Mouse (Mus musculus) ovary, adult 18-20 months (tissue): Measurements from ENCODE around the gene Gmcl1.

Experiments used
- DNase-seq: peaks from one replicate; pipeline ENCODE4 v3.0.0; 2022; ENCODE audit warnings: low spot score, mixed read lengths

Gene Gmcl1

DNA sequence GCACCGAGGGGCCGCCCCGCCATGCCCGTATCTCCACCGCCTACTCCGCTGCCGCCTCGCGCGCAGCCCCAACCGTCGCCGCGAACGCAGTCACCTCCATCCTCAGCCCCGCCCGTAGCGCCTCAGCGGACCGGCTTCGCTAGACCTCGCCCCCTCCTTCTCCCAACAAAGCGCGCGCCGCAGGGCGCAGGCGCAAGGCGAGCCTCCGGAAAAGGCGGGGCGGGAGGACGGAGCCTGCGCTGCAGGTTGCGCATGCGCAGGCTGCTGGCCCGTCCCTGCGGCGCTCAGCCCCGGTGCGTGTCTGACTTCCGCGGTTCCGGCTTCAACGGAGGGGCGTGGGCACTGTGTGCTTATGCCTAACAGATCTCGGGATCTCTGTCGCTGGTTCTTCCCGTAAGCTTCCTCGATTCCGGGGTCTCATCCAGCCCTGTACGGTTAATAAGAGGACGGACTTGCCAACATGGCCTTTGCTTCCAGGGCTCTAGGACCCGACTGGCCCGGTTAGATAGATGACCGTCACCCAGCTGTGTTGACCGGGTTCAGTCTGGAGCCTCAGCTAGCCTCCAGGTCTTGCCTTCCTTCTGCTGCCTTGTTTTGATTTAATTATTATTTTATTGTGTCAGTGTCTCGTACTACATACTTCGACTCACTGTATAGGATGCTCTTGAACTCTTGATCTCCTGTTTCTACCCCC lies at the start of gene Gmcl1:
Gene Gmcl1, minus strand, starts transcription at position 201 of the 694 bp plus-strand sequence.
- peak; percentile 92 for DNase-seq

DNA sequence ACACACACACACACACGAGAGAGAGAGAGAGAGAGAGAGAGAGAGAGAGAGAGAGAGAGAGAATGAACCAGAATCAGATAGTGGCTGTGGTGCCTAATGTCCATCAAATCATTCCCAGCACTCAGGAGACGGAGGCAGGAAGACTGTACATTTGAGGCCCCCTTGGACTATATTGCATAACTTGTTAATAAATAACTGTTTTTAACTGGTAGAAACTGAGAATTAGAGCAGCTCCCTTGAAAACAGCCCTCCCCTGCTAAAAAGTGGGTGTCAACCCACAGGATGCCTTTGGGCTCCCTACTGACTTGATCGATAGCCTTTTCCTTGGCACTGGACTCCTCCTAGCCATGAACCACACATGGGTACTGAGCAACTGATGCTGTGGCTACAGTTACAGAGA lies 49.2 kb upstream of the Gmcl1 start:
- DNase-seq, result no peak

DNA sequence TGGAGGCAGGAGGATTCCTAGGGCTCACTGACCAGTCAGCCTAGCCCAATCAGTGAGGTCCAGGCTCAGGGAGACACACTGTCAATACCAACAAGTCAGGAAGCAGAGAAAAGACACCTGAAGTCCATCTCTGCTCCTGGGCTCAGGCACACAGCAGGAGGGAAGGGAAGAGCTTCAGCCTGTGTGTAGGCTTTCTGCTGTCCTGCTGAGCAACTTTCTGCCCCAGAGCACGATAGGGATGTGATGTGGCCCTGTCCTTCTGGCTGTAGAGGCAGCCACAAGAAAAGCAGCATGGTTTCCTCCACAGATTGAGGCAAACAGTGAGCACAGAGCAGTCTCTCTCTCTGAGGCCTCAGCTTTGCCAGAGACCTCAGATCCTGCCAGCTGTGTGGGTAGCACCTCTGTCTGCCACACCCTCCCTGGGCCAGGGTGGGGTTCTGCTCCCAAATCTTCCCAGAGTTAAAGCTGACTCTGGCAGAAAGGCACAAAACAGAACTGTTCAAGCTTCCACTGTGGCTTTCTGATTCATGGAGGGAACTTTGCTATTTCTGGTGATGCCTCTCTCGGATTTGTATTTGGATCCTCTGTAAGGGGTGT lies 48.3 kb upstream of the Gmcl1 start:
- DNase-seq, result no peak

DNA sequence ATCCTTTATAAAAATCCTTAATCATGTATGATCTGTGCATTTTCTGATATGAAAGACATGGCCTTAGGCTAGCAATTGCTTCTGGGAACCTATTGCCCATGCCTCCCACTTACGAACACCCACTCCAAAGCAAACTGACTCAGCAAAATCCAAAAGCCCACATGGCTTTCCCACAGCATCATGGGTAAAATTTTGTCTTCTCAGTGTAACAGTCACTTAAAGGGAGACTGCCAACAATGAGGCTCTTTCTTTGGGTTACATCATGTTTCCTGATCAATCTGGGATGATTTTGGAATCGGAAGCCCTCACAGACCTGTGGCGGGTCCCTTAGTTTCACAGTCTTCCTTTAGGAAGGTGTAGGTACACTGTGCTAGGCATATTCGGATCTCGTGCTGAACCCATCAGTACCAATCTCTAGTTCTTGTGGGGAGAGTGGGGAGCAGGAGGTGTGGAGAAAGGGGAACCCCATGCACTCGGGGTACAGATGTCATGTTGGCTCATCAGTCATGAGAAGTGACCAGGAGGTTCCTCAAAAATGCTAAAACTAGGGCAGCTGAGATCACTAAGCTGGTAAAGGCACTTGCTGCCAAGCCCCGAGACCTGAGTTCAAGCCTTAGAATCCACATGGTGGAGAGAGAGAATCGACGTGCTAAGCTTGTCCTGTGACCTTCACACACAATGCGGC lies 45.9 kb upstream of the Gmcl1 start:
- no peak for DNase-seq

DNA sequence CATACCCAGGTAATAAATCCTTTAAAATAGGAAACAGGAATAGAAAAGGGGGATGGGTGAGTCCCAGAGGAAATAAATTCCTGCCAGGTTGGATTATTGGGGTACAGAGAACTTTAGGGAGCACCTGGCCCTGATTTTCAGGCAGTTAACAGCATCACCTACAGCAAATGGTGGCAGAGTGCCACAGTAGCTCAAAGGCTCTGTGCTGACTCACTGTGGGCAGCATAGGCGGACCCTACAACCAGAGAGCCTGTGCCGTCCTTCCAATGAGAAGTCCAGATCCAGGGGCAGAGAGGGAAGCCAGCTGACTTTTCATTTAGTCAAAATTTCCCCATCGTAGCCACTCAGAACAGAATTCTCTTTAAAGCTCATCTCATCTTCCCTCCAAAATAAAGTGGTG lies 44.0 kb upstream of the Gmcl1 start:
- DNase-seq, result no peak

DNA sequence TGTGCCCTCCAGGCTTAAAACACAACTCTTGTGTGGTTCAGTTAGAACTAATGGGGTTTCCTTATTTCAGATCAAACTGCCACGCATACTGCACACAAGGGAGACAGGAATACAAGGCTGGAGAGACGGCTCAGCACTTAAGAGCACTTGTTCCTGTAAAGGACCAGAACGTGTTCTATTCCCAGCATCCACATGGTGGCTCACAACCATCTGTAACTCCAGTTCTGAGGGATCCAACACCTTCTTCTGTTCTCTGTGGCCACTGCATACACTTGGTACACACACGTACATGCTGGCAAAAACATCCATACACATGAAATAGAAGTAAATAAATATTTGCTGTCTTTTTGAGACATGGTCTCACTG lies 43.5 kb upstream of the Gmcl1 start:
- no peak for DNase-seq

DNA sequence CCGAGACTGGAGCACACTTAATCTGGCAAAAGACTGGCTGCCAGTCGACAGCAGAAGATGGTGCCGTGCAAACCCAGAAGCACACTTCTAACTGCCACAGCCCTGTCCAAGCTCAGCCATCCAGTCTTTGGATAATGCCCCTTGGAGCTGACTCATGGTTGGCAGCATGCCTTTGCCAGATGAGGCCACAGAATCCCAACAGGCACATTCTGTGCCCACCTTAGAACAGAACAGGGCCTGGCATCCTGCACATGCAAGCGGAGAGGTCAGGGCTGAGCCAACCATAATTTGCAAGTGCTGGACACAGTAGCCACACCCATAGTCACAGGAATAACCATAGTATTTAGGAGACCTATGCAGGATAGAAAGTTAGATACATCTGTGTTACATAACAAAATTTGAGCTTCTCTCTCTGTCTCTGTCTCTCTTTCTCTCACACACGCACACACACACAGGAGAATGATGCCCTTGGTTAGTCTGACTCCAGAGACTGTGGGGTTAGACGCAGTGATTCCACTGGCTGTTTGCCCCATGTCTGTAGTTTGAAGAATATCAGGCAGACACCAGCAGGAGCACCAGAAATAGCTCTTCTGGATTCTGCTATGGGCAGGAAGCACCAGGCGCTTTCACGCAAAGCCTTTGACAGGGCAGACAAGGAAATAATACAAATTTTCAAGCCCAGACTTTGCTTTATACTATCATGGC lies 43.0 kb upstream of the Gmcl1 start:
- DNase-seq, result no peak

DNA sequence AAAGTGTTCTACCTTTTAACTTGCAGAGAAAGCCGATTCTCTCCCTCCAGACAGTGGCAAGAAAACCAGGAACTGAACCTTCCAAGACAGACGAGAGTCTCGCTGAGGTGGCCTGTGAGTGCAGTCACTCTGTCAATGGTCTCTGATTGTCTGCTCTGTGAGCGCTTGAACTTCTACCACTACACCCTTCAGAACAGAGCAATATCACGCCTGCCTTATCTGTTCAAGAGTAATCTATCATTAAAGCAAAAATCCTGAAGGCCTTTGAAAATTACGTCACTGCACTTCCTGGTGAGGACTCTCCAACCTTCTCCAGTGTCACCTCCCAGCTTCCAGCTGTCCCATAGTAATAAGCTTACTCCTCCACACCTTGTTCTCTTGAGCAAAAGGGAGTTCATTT lies 41.8 kb upstream of the Gmcl1 start:
- DNase-seq, result no peak

DNA sequence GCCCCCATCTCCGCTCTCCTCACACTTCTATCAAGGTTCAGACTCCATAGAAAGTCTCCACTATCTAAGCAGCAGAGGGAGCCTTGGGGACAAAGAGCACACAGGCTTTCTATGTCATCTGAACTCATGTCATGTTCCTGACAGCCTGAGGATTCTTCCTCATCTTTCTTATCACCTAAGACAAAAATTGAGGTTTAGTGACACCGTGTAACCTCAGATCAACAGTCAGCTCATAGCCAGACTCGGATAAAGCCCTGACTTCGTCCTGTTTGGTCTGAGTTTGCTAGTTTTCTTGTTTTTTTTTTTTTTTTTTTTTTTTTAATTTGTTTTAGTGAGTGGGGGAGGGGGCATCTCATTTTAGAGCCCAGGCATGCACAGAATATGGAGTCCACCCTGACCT lies 40.6 kb upstream of the Gmcl1 start:
- DNase-seq, result no peak

DNA sequence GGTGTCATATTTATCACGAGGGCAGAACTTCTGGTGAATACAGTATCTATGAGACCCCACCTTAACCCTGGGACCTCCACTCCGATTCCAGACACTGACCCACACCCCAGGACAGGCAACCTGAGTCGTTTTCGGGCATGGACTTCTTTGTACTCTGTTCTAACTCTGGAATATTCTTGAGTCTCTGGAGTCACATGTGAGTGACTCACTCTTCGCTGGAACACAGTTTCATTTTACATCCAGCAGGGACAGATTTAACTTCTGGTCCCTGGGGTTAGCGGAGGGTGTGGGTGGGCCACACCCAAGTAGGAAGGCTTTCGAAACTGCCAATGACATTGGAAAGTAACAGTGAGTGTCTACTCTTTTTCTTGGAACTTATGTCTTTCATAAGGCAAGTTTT lies 39.4 kb upstream of the Gmcl1 start:
- no peak for DNase-seq

DNA sequence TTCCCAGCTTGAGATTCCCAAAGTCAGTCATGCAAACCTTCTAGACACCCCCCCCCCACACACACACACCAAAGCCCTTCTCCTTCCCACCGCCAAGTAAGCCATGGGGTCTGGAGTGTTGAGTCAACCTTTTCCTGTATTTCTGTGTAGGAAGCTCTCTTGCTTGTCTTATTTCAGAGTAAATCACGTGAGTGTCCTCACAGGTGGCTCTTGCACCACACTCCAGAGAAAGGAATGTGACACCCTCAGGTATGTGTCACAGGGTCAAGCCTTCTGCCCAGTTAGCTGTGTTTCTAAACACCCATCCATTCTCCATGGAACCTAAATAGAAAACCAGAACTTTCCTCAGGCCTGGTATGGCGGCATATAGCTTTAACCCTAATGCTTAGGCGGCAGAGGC lies 35.8 kb upstream of the Gmcl1 start:
- no peak for DNase-seq

DNA sequence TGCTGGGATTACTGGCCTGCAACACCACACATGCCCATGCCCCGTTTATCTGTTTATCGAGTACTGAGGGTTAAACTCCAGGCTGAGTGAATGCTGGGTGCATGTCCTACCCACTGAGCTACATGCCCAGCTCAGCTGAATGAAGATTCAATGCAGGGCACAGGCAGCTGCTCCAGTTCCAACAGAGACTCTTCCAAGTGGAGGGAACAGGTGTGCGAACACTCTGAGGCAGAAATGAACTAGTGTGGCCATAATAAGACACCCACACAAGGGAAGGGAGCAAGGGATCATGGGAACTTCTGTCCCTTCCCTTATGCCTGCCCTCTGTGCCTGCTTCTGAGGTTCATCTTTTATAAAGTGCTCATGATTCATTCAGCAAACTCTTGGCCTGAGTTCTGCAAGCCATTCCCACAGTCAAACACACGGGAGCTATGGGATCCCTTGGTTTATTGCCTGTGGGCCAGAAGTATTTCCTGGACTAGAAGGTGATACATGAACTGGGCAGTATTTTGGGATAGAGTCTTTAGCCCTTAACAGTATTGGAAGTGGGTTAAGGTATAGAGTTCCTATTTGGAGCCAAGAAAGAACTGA lies 35.1 kb upstream of the Gmcl1 start:
- DNase-seq, result no peak

DNA sequence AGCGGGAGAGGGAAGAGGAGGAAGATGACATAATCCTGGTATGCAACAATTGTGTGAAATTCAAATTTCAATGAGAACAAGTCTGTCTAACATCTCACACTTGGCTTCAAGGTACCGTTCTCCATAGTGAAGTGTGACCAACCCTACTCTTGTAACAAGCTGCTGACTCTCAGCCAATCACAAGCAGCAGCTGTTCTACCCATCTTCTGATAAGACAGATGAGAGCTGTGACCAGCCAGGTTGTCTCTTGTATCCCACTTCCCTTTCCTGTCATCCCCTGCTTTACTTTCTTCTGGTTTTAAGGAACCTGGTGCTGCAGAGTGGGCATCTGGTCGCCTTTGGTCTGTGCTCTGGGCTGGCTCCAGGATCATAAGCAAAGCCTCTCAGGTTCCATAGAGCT lies 34.3 kb upstream of the Gmcl1 start:
- no peak for DNase-seq

DNA sequence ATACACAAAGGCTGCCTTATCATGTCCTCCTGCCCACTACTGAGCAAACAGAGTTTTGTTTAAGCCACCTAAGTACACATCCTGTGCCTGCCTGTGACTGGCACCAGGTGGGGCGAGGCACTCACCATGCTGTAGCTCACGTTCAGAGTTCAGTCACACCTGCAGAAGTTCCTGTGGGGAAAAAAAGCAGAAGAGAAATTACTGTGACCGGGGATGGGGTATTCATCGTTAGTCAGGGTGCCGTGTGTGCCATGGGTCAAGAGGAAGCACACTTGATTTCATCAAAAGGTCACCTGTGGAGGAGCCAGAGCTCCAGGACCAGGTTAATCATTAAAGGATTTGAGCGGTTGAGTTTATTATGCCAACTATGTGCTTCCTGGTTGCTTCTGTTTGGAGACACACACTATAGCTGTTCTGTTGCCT lies 32.5 kb upstream of the Gmcl1 start:
- no peak for DNase-seq

DNA sequence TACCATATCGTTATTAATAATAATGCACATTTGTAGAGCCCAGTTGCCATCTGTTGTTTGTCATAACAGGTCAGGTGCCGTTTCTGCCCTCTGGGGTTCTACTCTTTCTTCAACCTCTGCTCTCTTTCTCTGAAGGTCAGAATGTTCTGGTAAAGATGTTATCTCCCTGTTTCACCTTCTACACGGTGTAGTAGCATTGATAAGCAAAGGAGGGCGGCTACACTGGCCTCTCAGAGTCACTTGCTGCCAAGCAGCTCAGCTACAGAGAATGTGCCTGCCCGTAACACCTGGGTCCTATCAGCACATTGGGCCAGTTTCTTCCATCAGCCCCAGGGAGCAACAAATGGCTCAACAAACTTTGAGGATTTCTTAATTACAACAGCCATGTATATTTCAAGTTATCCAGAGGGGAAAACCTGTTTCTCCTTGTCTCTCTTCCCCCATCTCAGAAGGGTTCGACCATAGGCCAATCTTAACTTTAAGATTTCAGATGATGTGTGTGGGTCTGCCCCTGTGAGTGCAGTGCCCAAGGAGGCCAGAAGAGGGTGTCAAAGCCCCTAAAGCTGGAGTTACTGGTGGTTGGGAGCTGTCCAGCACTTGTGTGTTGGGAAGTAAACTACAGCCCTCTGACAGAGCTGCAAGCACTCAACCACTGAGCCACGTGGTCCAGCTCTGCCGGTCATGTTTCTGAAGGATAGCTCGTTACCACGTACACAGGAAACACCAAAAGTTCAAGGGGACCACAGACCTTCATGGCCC lies 21.1 kb upstream of the Gmcl1 start:
- DNase-seq, result no peak

DNA sequence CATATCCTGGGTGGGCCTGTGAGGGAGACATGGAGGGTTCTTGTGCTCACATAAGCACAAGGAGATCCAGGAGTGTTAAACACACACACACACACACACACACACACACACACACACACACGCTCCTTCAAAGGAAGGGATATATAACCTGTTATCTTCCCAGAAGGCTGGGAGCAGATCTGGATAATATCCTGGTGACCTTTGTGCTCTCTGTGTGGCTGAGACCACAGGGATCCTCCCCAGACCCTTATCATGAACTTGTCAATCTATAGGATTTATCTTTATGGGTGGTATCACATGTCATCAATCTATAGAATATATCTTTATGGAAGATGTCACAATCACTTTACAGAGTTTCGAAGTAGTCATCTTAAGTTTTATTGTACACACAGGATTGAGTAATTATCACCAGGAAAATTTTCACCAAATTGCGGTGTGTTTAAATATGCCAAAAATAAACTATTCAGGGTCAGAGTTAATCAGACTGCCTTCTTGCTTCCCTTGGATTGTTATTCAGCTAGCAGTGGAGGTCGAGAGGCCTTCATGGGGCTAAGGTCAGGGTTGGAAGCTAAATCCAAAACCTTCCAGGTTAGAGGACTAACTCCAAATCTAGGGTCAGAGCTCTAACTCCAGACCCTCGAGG lies 19.8 kb upstream of the Gmcl1 start:
- DNase-seq, result no peak

DNA sequence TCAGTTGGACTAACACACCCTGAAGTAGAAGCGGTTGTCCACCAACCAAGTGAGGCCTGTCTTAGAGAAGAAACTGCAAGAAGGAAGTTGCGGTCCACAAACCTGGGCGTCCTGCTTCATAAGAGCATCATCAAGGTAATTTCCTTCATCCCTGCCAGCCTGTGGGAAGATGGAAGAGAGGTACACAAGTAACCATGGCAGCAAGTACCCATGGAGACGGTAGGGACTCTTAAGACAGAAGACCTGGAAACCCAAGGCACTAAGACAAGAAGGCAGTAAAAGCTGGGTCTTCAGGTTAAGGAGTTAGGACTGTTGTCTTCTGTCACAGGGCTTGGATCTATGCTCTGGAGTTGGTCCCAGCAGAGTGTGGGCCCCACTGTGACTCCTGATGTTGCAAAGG lies 17.8 kb upstream of the Gmcl1 start:
- DNase-seq, result no peak

DNA sequence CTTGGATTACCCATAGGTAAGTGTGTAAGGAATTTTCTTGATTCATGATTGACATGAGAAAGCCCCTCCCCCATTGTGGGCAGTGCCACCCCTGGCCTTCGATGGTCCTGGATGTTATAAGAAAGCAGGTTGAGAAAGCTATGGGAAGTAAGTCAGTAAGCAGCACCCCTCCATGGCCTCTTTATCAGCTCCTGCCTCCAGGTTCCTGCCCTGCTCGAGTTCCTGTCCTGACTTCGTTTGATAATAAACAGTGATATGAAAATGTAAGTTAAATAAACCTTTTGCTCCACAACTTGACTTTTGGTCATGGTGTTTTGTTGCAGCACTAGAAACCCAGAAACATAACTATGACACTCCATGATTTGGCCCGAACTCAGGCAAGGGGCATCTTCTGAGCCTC lies 16.6 kb upstream of the Gmcl1 start:
- no peak for DNase-seq

DNA sequence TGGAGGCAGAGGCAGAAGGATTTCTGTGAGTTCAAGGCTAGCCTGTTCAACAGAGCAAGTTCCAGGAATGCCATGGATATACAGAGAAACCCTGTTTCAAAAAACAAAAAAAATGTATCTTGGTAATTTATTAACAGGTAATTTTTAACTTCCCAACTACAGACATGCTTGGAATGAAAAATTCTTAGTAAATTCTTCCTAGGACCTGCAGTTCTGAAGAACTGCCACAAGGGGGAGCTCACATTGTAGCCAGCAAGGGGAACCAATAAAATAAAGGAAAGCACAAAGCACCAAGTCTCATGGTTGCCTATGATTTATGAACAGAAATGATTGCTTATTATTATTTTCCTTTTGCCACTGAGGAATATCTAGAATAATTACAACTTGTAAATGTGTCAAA lies 14.0 kb upstream of the Gmcl1 start:
- no peak for DNase-seq

DNA sequence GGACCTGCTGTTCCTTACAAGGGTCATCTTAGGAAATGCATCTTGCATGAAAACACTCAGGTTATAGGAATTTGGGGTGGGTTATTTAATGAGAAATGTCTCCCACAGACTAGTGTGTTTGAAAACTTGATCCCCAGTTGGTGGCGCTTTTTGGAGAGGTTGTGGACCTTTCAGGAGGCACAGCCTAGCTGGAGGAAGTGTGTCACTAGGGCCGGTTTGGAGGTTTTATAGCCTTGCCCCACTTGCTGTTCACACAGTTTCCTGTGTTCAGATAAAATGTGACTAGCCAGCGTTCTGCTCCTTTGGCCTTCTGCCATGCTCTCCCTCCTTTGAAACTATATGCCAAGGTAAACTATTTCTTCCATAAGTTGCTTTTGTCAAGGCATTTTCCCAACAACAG lies 7.5 kb upstream of the Gmcl1 start:
- no peak for DNase-seq

DNA sequence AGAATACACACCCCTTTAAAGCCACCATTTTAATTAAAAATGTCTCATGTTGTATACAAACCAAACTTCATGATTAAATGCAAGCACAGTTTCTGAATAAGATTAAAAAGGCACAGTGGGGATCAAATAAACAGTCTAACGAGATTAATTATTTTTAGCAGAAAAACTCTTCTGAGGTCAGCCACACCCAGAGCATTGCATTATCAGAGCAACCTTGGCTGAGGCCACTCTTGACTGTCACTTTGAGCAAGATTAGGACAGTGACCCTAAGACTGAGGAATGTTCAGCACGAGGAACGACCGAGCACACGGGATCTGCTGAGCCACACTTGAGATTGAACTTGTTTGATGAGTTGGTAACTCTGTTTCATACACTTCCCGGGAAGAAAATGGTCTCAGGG lies 3.6 kb upstream of the Gmcl1 start:
- no peak for DNase-seq
